Mouse (Mus musculus) MEL (cell line): ENCODE measurements around the gene Pmfbp1.

Source experiments
- CHD1 ChIP-seq: IDR thresholded peaks from 2 replicates; pipeline ENCODE4 v1.6.1; 2012; ENCODE audit warnings: low read depth, mild to moderate bottlenecking, inconsistent platforms, low read length, improper control_type of control experiment
- E2F4 ChIP-seq: IDR thresholded peaks from 2 replicates; pipeline ENCODE4 v1.6.1; 2011; ENCODE audit warnings: low read depth, low read length, improper control_type of control experiment, borderline replicate concordance

DNA sequence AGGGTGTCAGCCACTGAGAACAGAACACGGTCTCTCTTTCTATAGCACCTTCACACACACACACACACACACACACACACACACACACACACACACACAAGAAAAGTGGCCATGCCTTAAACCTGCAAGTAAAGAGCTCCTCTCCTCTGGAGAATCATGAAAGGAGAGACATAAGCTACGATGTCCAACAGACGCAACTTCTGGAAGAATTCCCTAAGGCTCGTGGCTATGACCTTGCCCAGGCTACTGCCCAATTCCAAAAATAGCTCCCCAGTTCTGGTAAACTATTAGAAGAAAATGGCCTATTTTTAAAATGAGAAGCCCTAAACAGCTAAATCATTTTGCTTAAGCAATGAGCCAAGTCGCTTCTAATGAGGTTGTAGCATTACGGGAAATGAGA is 22.0 kb upstream of the Pmfbp1 start:
- TF ChIP-seq CHD1 (no peak), E2F4 (no peak)
